Mouse (Mus musculus): ENCODE measurements around the gene Adarb2.

GRCm38 (mm10) chr13:8783686-8784307 lies 581.1 kb downstream of the Adarb2 start:
- TF ChIP-seq CTCF (IDR thresholded peaks at IDR 0.05; ENCODE audit: low read depth) (no peak), EP300 (optimal IDR thresholded peaks at IDR 0.05) (no peak)
